Mouse (Mus musculus) CD8-positive naive resting alpha-beta T cell, adult 2 months (primary cell): ENCODE results near the gene Wdr70.
"Not testable (repeated sequence)": the region's sequence is repeated elsewhere in the genome, so short reads cannot be mapped to it uniquely, and the experiment has no call there.

Experiments
- DNase-seq, 2 experiments: peaks; one replicate each; pipeline ENCODE4 v3.0.0; 2022; ENCODE audit warnings: low read depth in 2 of 2, low spot score in 2 of 2

Wdr70 gene

DNA sequence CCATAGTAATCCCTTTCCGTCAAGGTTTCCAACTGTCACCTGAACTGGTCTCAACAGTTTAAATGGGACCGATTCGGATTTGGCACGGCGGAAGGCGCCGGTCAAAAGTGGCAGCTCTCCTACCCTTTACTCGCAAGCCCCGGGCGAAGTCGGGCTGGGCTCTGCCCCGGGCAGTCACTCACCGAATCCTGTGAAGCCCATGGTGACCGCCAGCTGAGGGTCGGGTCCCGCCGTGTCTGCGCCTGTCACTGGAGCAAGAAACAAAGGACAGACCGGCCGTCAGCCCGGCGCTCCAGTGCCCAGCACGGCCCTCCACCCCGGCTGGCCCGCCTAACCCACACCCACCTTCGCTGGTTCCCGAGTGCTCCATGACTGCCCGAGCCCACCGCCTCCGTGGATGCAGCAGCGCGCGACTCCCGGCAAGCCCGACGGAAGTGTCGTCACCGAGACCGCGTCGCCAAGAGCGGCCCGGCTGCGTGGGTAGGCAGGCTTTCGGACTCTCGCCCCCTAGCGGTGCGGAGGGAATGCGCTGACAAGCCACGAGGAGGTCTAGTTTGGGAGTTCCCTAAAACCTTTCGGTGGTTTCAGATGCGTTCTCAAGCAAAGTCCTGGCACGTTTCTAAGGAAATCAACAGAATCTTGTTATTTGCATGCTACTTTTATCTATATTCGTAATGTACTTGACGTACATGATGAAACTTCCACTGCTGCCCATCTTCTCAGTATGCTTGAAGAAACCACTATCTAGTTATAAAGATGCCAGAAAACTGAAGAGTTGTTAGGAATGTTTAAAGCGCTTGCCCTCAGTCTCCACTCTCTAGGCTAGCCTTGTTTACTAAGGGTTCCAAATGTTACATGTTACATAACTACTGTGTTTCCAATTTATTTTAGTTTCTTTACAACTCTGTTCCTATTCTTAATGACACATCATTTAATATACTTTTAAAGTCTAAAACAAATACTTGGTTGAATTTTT, at the start of gene Wdr70:
Gene Wdr70, minus strand, starts transcription at position 436 of the 976 bp plus-strand sequence.
- DNase-seq: peak; percentile 97 to 98

GRCm38 (mm10) chr15:8135606-8136005, 36.6 kb upstream of the Wdr70 start:
- no peak for DNase-seq

- DNase-seq: no peak
These were observed 32.8 kb upstream of the Wdr70 start for GRCm38 (mm10) chr15:8131761-8132160.

- no peak for DNase-seq
These were observed 32.3 kb upstream of the Wdr70 start for GRCm38 (mm10) chr15:8131268-8131667.

GRCm38 (mm10) chr15:8129281-8129680, 30.3 kb upstream of the Wdr70 start:
- no peak for DNase-seq

- DNase-seq: no peak
These were observed 10.8 kb upstream of the Wdr70 start for GRCm38 (mm10) chr15:8109782-8110181.

DNA sequence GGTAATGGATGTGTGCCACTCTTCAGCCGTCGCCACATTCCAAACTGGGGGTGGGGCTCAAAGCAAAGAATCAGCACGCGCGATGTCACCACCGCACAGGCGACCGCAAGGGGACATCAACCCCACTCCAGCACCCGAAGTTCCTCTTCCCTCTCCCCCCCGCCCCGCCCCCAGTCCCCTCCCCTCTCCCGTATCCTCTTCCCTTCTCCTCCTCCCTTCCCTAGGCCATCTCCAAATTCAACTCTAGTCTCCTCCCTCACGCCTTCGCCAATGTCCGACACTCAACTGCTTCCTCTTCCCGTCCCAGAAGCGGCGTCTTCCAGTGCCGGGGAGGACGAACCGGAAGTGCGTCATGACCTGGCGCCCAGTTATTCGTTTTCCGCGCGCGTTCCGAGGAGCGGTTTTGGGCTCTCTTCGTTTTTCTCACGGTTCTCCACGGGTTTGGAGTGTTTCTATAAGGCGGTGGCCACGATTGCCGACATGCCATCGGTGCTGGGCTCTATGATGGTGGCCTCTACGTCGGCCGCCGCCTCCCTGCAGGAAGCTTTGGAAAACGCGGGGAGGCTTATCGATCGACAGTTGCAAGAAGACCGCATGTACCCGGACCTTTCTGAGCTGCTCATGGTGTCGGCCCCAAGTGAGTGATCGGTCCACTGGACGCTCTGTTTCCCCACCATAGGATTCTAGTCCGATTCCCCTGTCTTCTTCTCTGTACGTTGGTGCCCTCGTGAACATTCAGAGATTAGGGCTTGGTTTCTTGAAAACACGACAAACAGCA, 10.1 kb upstream of the Wdr70 start, which contains the start of gene Nup155:
Gene Nup155, plus strand, starts transcription at position 308 of the 778 bp plus-strand sequence.
- peak; percentile 81 to 83 for DNase-seq

DNA sequence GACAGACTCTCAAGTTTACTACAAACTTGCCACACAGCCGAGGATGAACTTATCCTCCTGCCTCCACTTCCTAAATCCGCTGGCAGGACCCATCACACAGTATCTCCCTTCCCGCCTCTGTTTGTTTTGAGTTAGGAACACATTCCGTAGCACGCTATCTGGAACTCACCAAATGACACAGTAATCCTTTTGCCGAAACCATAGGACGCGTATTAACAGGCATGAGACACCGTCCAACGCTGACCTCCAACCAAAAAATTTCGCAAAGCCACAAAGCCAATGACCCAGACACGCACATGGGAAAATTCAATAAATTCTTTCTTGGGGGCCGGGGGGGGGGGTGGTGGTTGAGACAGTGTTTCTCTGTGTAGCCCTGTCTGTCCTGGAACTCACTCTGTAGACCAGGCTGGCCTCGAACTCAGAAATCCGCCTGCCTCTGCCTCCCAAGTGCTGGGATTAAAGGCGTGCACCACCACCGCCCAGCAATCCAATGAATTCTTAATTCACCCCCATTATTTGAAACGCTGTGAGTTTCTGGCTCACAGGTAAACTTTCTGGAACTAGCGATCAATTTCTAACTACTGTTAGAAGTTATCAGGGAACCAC, 9.5 kb upstream of the Wdr70 start:
- DNase-seq: no peak

- DNase-seq: not testable (repeated sequence)
These were observed 3.0 kb upstream of the Wdr70 start for GRCm38 (mm10) chr15:8101975-8102542.

DNA sequence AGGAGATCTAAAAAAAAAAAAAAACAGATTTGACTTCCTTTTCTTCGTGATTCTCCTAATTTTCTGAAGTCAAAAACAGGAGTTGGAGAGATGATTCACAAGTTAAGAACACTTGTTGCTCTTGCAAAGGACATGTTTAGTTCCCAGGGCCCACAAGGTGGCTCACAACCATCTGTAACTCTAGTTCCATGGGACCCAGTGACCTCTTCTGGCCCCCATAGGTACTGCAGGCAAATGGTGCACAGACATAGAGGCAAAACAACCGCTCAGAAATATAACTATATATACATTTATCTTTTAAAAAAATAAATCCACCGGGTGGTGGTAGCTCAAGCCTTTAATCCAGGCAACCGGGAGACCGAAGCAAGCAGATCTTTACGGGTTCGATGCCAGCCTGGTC, 1.2 kb downstream of the Wdr70 start:
- peak; percentile 72 to 77 for DNase-seq

- not testable (repeated sequence) for DNase-seq
These were observed 6.3 kb downstream of the Wdr70 start for GRCm38 (mm10) chr15:8092668-8093067.

DNA sequence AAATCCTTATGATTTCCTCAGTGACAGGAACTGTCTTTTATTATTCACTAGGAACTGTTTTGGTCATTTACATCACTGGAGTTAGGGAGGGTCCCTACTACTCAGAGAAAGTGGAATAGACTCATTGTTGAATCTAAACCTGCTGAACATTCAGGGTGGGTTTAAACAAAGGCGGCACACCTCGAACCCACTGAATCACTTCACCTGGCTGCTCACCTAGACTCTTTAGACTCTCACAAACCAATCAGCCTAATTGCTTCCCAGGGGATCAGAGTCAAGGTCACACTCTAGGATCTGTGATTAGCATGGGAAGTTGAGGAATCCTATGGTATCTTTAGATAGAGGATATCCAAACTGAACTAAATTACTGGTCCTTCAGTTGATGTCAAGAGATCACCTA, 8.3 kb downstream of the Wdr70 start:
- DNase-seq: no peak

- DNase-seq: no peak
These were observed 10.3 kb downstream of the Wdr70 start for GRCm38 (mm10) chr15:8088715-8089114.

DNA sequence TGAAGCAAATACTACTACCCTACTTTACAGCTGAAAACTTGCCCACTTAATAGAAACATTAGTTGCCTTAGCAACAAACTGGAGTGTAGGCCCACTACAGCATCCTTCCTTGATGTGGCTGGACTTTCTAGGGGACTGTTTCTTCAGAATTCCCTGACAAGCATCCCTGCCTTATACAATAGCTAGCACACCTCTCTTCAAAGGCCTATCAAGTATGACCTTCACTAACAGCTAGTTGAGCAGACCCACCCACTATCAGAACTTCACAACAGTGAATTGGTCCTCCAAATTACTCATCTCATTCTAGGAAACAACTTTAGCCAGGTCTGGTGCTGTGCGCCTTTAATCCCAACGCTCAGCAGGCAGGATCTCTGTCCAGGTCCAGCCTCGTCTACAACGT, 11.7 kb downstream of the Wdr70 start:
- no peak for DNase-seq

DNA sequence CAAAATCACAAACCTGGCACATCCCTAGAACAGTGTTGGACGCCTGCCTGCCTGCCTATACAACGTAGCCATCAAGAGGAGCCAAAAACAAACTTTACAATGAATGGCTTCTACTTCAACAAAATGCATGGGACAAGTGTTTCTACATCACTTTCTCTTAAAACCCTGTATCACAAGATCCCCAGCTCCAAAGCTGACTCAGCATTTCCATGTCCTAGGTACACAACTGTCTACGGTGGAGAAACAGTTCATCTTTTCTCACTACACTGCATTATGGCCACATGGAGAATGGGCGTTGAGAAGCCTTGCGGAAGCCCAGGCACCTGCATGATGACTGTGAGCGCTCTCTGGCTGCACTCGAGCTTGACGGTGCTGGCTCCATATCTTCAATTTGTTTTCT, 16.9 kb downstream of the Wdr70 start:
- no peak for DNase-seq

DNA sequence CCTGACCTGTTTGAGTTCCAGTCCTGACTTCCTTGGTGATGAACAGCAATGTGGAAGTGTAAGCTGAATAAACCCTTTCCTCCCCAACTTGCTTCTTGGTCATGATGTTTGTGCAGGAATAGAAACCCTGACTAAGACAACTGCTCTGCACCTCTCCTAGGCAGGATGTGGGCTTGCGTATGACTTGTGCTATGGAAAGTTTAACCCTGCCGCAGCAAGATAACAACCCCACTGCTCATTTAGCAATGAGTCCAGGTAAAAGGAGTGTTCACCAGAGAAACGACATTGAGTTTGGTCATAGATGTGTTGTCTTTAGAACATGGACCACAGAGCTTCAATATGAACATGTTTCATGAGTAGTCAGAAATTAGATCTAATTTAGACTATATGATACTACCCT, 25.9 kb downstream of the Wdr70 start:
- not testable (repeated sequence) for DNase-seq

DNA sequence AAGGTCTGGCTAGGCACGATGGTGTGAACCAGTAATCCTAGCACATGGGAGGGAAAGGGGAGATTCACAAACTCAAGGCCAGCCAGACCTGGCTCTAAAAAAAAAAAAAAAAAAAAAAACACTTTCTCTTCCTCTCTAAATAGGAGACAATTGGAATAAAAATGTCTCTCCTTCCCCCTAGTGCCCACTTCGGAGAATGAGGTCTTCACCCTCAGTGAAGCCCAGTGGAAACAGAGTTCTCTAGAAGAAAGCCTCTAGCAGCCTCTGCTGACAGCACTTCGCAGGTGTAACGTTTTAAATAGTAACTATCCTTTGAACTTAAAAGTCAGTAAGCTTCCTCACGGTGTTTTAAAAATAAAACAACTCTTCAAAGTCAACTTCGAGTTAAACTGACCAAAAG, 33.8 kb downstream of the Wdr70 start:
- DNase-seq: no peak

- DNase-seq: no peak
These were observed 47.8 kb downstream of the Wdr70 start for GRCm38 (mm10) chr15:8051177-8051576.

DNA sequence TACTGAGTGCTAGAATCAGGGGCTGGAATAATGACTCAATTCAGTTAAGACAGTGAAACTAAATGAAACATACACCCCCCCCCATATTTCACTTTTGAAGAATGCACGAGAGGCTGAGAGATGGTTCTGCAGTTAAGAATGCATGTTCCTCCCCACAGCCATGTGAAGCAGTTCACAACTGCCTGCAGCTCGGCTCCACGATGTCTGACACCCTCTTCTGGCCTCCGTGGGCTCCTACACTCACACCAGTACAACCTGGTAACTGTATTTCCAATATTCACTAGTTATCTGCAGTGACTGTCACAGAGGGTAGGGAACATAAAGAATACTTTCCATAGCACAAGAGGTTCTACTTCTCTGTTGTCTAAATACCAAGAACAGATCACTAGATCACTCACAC, 59.2 kb downstream of the Wdr70 start:
- no peak for DNase-seq

DNA sequence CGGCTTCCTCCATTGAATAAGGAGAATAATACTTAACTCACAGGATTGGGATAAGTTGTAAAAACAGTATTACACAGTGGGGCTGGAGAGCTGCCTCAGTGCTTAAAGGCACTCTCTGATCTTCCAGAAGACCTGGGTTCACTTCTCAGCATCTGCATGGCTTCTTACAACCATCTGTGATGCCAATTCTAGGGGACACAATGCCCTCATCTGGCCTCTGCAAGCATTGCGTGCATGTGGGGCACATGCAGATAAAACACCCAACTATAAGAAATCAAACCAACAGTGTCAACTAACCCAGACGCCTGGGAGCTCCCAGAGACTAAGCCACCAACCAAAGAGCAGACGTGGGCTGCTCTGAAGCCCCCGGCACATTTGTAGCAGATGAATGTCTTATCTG, 60.6 kb downstream of the Wdr70 start:
- no peak for DNase-seq

DNA sequence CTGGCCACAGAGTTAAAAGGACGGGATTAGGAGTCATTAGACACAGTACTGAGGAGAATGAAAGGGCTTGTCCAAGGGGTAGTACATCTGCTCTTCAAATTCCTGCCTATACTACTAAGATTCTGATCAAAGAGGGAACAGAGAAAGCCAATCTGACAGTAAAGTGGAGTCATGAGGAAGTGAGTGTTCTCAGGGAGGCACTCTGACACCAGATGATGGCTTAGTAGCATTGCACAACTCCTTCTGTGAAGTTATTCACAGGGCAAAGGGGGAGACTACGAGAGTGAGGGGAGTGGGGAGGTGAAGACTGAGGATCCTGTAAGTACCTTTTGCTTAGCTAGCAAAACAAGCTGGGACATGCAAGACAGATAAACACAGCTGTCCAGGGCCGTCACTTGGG, 61.2 kb downstream of the Wdr70 start:
- DNase-seq: no peak
